Mouse (Mus musculus): ENCODE results near the gene Srd5a2. TPM values are rescaled to one million over a fixed set of nuclear protein-coding genes. Genes with fewer than 3 reads are reported as not detected.

Srd5a2 gene
- polyA plus RNA-seq, 1 experiment from 2014 or later = not detected

DNA sequence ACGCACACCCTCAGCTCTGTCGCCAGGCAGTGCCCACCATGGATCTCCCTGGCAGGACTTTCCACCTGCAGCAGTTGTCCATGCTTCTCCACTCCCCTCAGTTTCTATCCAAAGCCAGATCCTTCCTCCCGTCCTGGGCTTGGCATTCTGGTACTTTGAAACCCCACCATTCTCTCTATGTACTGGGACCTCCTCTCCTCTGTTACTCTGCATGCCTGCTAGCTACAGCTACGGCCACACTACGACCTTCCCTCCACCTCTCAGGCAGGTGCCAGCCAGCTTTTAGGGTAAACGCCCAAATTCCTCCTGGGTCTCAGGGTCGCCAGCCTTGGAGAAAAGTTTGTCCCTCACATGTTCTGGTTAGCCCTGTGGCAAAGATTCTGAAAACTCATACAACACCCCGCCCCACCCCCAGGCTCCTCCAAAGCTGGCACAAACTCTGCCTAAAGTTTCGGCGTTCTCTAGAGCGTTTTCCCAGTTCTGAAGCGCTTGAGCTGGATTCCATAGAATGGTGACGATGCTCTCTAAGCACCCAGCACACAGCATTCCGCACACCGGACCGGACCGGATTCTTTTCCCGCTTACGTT lies 607 bp upstream of the Srd5a2 start:
- Histone ChIP-seq H3K4me1 (ENCODE audit: control insufficient read depth, insufficient read depth, low read length) (0 out of 2 replicates have a peak, but pooled peaks cover 2% of the 10 kb centered on the region), H3K27me3 (ENCODE audit: control insufficient read depth, insufficient read depth, low read depth, low read length) (peaks cover 33% of the 10 kb centered on the region), H3K9me3 (replicated peaks; ENCODE audit: control insufficient read depth, low read length, poor library complexity, severe bottlenecking) (no peaks in the 10 kb centered on the region), H3K9ac (ENCODE audit: low read depth, low read length) (no peak overlapping the region), H3K4me3 (ENCODE audit: low read depth, low read length) (no peak overlapping the region), H3K4me2 (ENCODE audit: low read length) (peak overlapping the region; percentile 5; the same call in 1 of the 2 replicates), H3K27ac (ENCODE audit: low read length) (no peak overlapping the region), H3K36me3 (ENCODE audit: control insufficient read depth, insufficient read depth, low read length) (no peaks in the 10 kb centered on the region)
- ATAC-seq = 0 out of 2 replicates have a peak, but pooled peaks have one; percentile 45
- WGBS = 3% methylated on average over 19 of the region's 19 CpGs

DNA sequence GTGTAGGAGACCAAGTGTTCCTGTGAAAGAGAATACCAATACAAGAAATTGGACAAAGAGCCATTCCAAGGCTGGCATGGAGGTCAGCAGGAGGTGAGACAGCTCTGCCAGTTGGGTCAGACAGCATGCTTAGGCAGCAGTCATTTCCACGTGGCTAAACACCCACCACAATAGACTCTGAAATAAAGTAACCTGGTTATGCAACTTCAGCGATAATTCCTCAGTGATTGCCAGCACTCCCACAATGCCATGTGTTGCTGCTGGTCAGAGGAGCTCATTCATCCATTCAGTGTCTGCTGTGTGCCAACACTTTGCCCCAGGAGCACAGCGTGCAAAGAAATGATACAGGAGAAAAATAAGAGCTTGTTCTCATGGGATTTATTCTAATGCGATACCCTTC lies 4.0 kb downstream of the Srd5a2 start:
- ATAC-seq = no peak
- H3K9ac ChIP-seq (ENCODE audit: low read depth, low read length) = no peak overlapping the region
- H3K36me3 ChIP-seq (ENCODE audit: control insufficient read depth, insufficient read depth, low read length) = no peaks in the 10 kb centered on the region
- peaks cover 24% of the 10 kb centered on the region for H3K27me3 ChIP-seq (ENCODE audit: control insufficient read depth, insufficient read depth, low read depth, low read length)
- H3K4me2 ChIP-seq (ENCODE audit: low read length) = no peak overlapping the region
- WGBS = 59% methylated on average over 4 of the region's 4 CpGs
- H3K9me3 ChIP-seq (replicated peaks; ENCODE audit: control insufficient read depth, low read length, poor library complexity, severe bottlenecking) = no peaks in the 10 kb centered on the region
- H3K4me3 ChIP-seq (ENCODE audit: low read depth, low read length) = no peak overlapping the region
- 0 out of 2 replicates have a peak, but pooled peaks cover 2% of the 10 kb centered on the region for H3K4me1 ChIP-seq (ENCODE audit: control insufficient read depth, insufficient read depth, low read length)
- no peak overlapping the region for H3K27ac ChIP-seq (ENCODE audit: low read length)

DNA sequence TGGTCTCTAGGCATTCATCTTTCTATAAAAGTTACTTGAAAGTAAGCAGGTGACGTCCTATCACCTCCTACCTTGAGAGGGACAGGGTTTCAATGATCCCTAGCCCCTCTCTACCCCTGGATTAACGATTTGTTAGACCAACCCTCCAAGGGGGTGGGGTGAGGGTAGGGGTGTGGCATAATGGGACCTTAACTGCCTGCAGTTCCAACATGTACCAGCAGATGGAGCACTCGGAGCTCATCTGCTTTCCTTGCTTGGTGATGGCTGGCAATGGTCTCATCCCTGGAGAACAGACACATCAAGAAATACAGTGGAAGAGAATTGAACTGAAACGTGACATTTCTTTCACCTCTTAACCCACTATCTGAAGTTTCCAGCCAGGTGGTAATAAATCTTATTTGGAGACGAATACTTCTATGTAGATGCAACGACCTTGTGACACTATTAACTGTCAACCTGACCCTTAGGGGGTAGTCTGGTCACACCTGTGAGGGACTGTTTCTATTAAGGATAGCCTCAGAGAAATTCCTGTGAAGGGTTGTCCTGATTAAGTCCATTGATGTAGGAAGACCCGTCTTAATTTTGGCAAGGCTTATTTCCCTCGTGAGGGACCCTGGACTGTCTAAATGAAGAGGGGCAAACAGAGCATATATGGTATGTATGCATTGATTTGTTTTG lies 27.1 kb downstream of the Srd5a2 start:
- Histone ChIP-seq H3K4me2 (ENCODE audit: low read length) (peak overlapping the region; percentile 35), H3K4me1 (ENCODE audit: control insufficient read depth, insufficient read depth, low read length) (no peaks in the 10 kb centered on the region), H3K27ac (ENCODE audit: low read length) (no peak overlapping the region), H3K4me3 (ENCODE audit: low read depth, low read length) (no peak overlapping the region), H3K36me3 (ENCODE audit: control insufficient read depth, insufficient read depth, low read length) (no peaks in the 10 kb centered on the region), H3K9ac (ENCODE audit: low read depth, low read length) (no peak overlapping the region), H3K9me3 (replicated peaks; ENCODE audit: control insufficient read depth, low read length, poor library complexity, severe bottlenecking) (no peaks in the 10 kb centered on the region), H3K27me3 (ENCODE audit: control insufficient read depth, insufficient read depth, low read depth, low read length) (no peaks in the 10 kb centered on the region)
- 38% methylated on average over 8 of the region's 8 CpGs for WGBS
- ATAC-seq = peak; percentile 86

DNA sequence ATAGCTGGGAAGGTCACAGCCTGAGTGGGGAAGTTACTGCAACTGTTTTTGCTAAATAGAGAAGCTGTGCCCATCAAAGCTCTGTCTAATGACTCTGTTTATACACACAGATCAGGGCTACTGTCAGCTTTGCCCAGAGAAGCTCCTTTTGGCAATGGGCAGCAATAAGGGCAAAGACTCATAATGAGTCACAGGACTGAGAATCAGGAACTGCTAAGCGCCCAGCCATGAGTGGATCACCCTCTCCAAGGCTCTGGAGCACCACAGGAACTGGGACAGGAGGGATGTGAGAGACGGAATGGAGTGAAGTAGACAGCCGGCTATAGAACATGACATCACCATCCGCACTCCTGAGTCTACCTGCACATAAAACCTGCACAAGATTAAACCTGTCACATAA lies 29.4 kb downstream of the Srd5a2 start:
- no peak overlapping the region for H3K4me3 ChIP-seq (ENCODE audit: low read depth, low read length)
- H3K27ac ChIP-seq (ENCODE audit: low read length) = no peak overlapping the region
- no peak overlapping the region for H3K9ac ChIP-seq (ENCODE audit: low read depth, low read length)
- H3K27me3 ChIP-seq (ENCODE audit: control insufficient read depth, insufficient read depth, low read depth, low read length) = no peaks in the 10 kb centered on the region
- H3K36me3 ChIP-seq (ENCODE audit: control insufficient read depth, insufficient read depth, low read length) = no peaks in the 10 kb centered on the region
- WGBS = 89% methylated on average over 4 of the region's 4 CpGs
- H3K4me1 ChIP-seq (ENCODE audit: control insufficient read depth, insufficient read depth, low read length) = no peaks in the 10 kb centered on the region
- H3K4me2 ChIP-seq (ENCODE audit: low read length) = no peak overlapping the region
- H3K9me3 ChIP-seq (replicated peaks; ENCODE audit: control insufficient read depth, low read length, poor library complexity, severe bottlenecking) = no peaks in the 10 kb centered on the region
- ATAC-seq = no peak

DNA sequence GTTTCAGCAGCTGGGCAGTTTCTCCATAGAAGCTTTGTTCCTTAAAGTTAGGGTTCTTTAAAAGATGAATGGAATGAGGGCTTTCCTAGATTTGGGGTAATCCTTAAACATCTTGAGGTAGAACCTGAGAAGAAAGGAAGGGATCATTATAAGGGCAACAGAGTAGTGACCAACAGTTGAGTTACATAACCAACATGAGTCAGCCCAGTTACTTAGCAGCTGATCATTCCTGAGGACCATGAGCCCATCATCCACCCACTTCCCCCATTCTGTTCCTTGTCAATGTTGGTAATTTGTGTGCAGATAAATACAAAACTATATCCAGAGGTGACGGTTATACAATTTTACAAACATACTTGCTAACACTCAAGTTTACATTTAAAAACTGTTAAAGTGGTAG lies 30.1 kb downstream of the Srd5a2 start:
- no peak overlapping the region for H3K4me2 ChIP-seq (ENCODE audit: low read length)
- no peak overlapping the region for H3K9ac ChIP-seq (ENCODE audit: low read depth, low read length)
- no peak overlapping the region for H3K27ac ChIP-seq (ENCODE audit: low read length)
- H3K27me3 ChIP-seq (ENCODE audit: control insufficient read depth, insufficient read depth, low read depth, low read length) = no peaks in the 10 kb centered on the region
- 97% methylated on average over 1 of the region's 1 CpGs for WGBS
- no peaks in the 10 kb centered on the region for H3K4me1 ChIP-seq (ENCODE audit: control insufficient read depth, insufficient read depth, low read length)
- H3K9me3 ChIP-seq (replicated peaks; ENCODE audit: control insufficient read depth, low read length, poor library complexity, severe bottlenecking) = no peaks in the 10 kb centered on the region
- ATAC-seq = no peak
- H3K4me3 ChIP-seq (ENCODE audit: low read depth, low read length) = no peak overlapping the region
- H3K36me3 ChIP-seq (ENCODE audit: control insufficient read depth, insufficient read depth, low read length) = no peaks in the 10 kb centered on the region

DNA sequence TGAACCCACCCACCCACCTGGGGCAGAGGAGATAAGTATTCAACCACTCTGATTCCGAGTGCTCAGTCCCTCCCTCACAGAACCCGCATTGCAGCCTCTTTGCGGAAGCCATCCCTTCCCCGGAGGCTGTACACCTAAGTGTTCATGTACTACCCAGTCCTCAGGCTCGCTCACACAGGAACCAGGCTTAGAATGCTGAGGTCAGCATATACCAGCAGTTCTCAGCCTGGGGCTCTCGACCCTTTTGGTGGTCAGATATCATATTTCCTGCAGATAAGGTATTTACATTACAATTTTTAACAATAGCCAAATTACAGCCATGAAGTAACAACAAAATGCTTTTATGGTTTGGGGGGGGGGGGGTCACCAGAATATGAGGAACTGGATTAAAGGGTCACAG lies 32.6 kb downstream of the Srd5a2 start:
- H3K4me1 ChIP-seq (ENCODE audit: control insufficient read depth, insufficient read depth, low read length) = no peaks in the 10 kb centered on the region
- no peaks in the 10 kb centered on the region for H3K27me3 ChIP-seq (ENCODE audit: control insufficient read depth, insufficient read depth, low read depth, low read length)
- no peak overlapping the region for H3K9ac ChIP-seq (ENCODE audit: low read depth, low read length)
- H3K4me2 ChIP-seq (ENCODE audit: low read length) = no peak overlapping the region
- H3K36me3 ChIP-seq (ENCODE audit: control insufficient read depth, insufficient read depth, low read length) = no peaks in the 10 kb centered on the region
- WGBS = 89% methylated on average over 6 of the region's 6 CpGs
- no peak overlapping the region for H3K4me3 ChIP-seq (ENCODE audit: low read depth, low read length)
- H3K9me3 ChIP-seq (replicated peaks; ENCODE audit: control insufficient read depth, low read length, poor library complexity, severe bottlenecking) = no peaks in the 10 kb centered on the region
- H3K27ac ChIP-seq (ENCODE audit: low read length) = no peak overlapping the region
- no peak for ATAC-seq

DNA sequence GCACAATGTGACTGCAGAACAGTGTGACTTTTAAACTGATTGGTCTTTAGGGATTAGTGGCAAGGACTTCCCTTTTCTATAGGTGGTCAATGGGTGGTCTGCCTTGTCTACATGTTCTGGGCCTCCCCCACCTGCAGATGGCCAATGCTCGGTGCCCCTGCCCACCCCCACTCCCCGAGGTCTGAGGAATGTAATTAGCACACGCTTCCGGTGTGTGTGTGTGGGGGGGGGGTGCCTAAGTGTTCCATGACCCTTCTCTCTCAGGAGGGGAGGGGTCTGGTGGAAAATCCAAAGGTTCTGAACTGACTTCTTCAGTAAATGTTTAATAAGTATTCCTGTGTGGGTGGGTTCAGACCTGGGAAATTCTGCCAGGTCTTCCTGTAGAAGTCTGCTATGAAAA lies 39.0 kb downstream of the Srd5a2 start:
- ATAC-seq = no peak
- H3K4me3 ChIP-seq (ENCODE audit: low read depth, low read length) = no peak overlapping the region
- H3K27me3 ChIP-seq (ENCODE audit: control insufficient read depth, insufficient read depth, low read depth, low read length) = no peaks in the 10 kb centered on the region
- H3K4me1 ChIP-seq (ENCODE audit: control insufficient read depth, insufficient read depth, low read length) = no peaks in the 10 kb centered on the region
- no peak overlapping the region for H3K4me2 ChIP-seq (ENCODE audit: low read length)
- no peak overlapping the region for H3K27ac ChIP-seq (ENCODE audit: low read length)
- 33% methylated on average over 4 of the region's 4 CpGs for WGBS
- no peak overlapping the region for H3K9ac ChIP-seq (ENCODE audit: low read depth, low read length)
- no peaks in the 10 kb centered on the region for H3K9me3 ChIP-seq (replicated peaks; ENCODE audit: control insufficient read depth, low read length, poor library complexity, severe bottlenecking)
- H3K36me3 ChIP-seq (ENCODE audit: control insufficient read depth, insufficient read depth, low read length) = no peaks in the 10 kb centered on the region

DNA sequence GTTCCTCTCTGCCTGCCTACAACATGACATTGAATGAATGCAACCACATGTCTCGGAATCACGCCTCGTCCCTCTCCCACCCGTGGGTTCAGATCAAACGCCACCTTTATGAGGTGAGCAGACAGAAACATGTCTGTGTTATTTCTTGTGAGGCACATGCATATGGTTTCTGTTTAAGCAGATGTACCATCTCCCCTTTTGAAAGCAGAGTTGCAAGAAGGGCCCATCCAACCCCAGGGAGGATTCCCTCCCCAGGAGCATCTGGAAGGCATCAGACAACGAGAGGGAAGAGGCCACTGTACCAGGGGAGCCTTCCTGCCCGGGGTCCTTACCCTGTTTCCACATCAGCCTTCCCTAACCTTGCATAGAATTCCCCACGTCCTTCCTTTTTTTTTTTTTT lies 40.7 kb downstream of the Srd5a2 start:
- WGBS = 81% methylated on average over 8 of the region's 8 CpGs

DNA sequence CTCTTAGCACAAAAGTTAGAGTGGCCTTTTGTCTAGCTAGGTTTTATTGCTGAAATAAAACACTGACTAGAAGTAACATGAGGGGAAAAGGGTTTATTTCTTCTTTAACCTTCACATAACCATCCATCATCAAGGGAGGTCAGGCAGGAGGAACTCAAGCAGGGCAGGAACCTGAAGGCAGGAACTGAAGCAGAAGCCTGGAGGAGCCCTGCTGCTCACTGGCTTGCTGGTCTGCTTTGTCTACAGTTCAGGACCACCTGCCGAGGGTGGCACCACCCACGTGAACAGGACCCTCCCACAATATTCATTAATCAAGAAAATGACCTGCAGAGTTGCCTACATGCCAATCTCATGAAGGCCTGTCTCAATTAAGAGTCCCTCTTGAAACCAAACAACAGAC lies 45.3 kb downstream of the Srd5a2 start:
- WGBS = 91% methylated on average over 2 of the region's 2 CpGs
- Histone ChIP-seq H3K9ac (ENCODE audit: low read depth, low read length) (no peak overlapping the region), H3K4me1 (ENCODE audit: control insufficient read depth, insufficient read depth, low read length) (no peaks in the 10 kb centered on the region), H3K36me3 (ENCODE audit: control insufficient read depth, insufficient read depth, low read length) (no peaks in the 10 kb centered on the region), H3K4me3 (ENCODE audit: low read depth, low read length) (no peak overlapping the region), H3K9me3 (replicated peaks; ENCODE audit: control insufficient read depth, low read length, poor library complexity, severe bottlenecking) (no peaks in the 10 kb centered on the region), H3K4me2 (ENCODE audit: low read length) (no peak overlapping the region), H3K27me3 (ENCODE audit: control insufficient read depth, insufficient read depth, low read depth, low read length) (no peaks in the 10 kb centered on the region), H3K27ac (ENCODE audit: low read length) (no peak overlapping the region)
- ATAC-seq = no peak

More for the DNA sequence above, 40.7 kb downstream of the Srd5a2 start:
- Histone ChIP-seq H3K9me3 (replicated peaks; ENCODE audit: control insufficient read depth, low read length, poor library complexity, severe bottlenecking) (no peaks in the 10 kb centered on the region), H3K27me3 (ENCODE audit: control insufficient read depth, insufficient read depth, low read depth, low read length) (no peaks in the 10 kb centered on the region), H3K27ac (ENCODE audit: low read length) (no peak overlapping the region), H3K4me2 (ENCODE audit: low read length) (no peak overlapping the region), H3K9ac (ENCODE audit: low read depth, low read length) (no peak overlapping the region), H3K36me3 (ENCODE audit: control insufficient read depth, insufficient read depth, low read length) (no peaks in the 10 kb centered on the region), H3K4me1 (ENCODE audit: control insufficient read depth, insufficient read depth, low read length) (no peaks in the 10 kb centered on the region), H3K4me3 (ENCODE audit: low read depth, low read length) (no peak overlapping the region)
- no peak for ATAC-seq
